Mouse (Mus musculus) lung, postnatal 25 days (tissue): ENCODE data around the gene Psmf1.
A peak's percentile ranks its signal among the peaks of the same experiment; 100 is the strongest.

ENCODE experiments used
- DNase-seq: peaks from one replicate; pipeline ENCODE4 v3.0.0; 2022; ENCODE audit warnings: low spot score

Gene Psmf1

DNA sequence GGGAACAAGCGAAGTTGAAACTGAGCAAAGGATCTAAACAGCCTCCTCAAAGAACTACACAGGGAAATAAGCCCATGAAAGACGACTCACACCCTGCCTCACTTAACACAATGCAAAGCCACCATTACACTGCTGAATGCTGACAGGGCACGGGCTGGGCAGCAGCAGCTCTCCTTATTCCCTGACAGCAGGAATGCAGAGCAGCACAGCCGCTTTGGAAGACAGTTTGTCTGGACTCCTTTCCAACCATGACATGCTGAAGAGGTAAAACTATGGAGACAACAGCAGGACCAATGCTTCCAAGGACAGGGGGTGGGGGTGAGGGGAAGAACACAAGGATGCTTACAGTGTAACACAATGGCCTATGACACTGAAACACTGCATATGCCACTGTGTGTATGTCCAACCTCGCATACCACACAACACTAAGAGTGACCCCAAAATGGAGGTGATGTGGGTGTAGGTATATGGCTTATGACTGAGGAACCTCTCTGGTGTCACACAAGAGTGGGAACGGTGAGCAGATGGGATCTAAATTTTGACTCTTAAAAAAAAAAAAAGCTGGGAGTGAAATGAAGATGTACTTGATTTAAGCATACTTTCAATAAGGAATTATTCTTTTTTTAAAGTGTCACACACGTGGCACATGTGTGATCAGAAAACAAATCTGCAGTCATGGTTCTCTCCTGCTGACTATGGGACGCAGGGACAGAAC is 10.7 kb downstream of the Psmf1 start:
- no peak for DNase-seq

DNA sequence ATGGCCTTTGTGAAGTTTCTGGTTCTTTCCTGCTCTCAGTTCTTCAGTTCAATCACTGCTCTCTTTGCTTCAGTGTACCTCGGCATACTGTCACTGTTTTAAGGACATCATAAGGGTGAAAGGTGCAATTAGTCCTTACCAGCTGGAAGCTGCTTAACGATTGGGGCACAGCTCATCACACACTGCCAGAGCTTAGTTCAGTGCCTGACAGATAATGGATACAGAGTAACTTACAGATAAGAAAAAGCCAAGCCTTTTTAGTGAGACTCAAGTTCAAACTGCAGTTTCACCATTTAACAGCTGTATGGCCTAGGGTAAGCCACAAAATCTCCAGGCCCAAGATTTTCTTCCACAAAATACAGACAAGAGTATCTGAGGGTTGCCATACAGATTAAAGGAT is 19.9 kb downstream of the Psmf1 start:
- DNase-seq: no peak

DNA sequence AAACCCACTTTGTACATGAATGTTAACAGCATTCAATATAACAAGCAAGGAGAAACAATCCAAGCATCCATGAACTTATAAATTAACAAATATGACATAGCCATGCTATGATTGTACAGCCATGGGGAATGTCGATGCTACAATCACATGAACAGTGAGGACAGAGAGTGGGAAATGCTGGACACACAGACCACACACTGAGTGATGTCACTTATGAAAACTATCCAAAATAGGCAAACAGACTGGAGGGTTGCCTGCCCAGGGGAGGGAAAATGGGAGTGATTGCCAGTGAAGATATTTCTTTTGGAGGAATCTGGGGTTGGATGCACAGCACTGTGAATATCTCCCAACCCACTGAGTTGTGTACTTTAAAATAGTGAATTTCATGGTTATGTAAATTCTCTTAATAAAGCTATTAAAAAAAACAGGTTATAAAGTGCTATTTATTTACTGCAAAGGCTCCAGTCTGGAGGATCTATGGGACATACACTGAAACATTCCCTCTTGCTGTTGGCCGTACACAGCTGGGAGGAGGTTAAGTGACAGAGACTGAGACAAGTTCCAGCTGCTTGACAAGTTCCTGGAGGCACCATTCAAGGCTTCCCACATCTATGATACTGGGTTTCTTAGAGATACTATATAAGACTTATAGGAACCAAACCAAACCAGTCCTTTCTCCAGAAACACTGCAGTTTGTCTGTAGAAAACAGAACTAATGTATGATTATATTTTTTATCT is 27.5 kb downstream of the Psmf1 start:
- no peak for DNase-seq

DNA sequence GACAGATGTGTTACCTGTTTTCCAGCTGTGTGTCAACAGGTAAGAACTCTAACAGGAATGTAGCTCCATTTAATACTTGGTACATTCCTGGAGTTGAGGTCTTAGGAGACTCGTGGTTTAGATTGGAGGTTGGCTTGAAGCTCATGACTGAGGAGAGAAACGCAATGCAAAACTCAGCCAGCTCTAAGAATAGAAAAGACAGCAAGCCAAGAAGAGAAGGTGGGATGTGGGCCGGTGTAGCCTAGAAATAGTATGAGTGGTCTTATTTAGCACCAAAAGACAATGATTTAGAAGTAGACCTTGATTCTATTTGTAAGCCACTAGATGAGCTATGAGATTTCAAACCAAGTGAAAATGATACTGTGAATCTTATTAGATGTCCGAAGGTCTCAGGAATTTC is 28.5 kb downstream of the Psmf1 start:
- DNase-seq: no peak

DNA sequence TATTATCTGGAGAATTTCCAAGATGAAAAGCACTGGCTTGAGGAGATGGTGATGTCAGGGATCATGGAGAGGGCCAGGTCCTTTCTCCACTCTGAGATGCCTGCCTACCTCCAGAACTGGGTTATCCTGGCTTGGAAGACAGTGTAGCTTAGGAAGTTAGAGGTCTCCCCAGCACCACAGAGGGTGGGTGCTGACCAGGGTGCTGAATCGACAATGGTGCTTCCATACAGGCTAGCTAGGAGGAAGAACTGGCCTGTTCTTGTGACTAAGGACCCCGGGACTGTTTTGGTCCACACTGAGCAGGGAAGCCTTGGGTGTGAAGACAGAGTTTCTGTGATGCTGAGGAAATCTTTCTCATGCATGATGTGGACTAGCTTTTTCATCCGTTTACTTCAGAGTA is 31.3 kb downstream of the Psmf1 start:
- DNase-seq: no peak

DNA sequence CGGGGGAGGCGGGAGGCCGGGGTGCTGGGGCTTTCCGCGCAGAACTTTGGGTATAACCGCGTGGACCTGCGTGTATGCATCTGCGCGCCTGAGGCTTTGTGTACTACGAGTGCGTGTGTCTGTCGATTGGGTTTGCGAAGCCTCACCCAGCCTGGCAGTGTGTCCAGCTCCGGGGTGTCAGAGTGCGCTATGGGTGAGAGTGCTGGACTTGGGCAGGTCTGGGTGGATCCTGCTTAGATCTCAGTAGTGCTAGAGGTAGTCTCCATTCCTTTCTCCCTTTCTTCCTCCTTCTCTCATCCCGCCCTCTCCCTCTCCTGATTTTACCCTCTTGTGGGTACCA is 41.2 kb downstream of the Psmf1 start:
- DNase-seq: no peak

DNA sequence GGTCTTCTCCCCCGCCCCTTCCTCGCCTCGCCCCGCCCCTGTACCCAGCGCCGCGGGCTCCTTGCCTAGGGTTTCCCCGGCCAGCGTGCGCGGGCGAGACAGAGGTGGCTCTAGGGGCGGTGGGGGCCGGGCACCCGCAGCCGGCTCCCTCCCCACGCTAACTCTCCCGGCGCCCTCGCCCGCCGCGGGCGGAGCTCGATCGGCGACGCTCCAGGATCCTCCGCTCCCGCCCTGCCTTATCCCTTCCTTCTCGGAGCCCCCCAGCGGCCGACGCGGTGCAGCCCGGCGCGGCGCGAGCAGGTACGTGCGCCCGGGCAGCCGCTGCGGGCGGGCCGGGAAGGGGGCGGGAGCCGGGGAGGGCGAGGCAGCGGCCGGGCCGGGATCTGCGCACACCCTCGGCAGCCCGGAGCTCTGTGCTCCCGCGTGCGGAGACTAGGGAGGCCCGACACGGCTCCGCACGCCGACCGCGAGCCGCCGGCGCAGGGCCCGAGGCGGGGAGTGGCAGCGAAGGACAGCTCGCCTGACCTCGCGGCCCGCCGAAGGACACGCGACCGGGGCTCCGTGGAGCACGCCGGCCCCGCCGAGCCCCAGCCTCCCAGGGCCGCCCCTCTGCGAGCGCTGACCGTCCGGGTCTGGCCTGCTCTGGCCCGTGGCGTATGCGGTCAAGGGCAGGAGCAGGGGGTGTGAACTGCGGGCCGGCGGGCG is 41.7 kb downstream of the Psmf1 start:
- peak; percentile 6 for DNase-seq

DNA sequence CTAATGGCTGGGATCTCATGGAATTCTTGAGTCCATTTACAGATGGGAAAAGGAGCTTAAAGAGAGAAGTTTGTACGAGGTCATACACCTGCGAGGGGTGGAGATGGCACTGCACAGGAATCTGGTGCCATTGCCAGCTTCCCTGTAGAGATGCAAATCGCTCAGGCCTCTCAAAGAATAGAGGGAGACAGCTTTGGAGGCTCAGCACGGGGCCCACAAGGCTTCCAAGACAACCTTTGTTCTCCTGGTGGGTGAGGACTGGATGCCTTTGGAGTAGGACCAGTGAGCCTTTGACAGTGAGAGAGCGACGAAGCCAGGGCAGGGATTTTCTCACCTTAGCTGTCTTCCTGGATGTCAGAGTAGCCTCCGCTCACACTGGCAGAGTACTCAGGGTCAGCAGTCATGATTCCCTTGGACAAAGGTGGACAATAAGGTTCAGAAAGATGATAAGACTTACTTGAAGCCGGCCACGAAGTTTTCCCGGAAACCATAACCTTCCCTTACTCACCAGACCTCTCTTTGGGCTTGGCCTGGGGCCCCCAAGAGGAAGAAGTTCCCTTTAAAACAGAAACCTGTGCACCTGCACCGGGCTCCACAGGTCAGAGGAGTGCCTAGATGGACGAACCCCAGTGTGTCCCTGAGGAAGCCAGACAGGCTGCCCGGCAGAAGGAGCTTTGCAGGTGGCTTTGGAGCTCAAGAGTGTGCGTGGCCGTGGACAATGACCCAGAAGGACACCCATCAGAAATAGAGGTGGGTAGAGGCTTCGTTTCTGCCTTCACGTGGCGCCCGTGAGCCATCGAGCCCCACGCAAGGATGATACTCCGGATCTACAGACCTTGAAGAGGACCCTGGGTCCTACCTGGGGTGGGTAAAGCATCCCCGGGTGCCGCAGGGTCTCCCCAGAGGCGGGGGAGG is 42.5 kb downstream of the Psmf1 start, which contains the start of gene Tmem74b:
Gene Tmem74b, plus strand, starts transcription at position 778 of the 915 bp plus-strand sequence.
- no peak for DNase-seq

DNA sequence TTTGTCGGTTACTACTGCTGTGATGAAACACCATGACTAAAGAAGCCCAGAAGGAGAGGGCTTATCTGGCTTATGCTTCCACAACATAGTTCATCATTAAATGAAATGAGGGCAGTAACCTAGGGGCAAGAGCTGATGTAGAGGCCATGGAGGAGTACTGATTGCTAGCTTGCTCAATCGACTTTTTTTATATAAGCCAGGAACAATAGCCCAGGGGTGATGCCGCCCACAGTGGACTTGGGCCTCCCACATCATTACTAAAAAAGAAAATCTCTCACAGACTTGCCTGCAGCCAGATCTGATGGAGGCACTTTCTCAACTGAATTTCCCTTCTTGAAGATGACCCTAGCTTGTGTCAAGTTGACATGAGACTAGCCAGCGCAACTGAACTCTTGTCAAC is 61.0 kb downstream of the Psmf1 start:
- no peak for DNase-seq

DNA sequence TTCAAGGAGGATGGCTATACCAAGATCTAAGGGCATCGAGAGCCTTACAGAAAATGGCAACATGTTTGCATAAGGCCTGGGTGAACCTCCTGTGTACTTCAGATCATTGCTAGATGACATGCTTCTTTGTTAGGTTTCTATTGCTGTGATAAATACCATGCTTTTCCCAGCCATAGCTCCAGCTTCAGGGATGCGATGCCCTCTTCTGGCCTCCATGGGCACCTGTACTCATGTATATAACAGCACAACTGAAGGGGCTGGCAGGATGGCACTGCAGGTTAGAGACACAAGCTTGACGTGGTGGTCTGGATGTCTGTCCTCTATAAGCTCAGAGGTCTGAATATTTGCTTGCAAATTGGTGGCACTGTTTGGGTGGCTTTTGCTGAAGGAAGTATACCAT is 61.6 kb downstream of the Psmf1 start:
- DNase-seq: peak; percentile 10

DNA sequence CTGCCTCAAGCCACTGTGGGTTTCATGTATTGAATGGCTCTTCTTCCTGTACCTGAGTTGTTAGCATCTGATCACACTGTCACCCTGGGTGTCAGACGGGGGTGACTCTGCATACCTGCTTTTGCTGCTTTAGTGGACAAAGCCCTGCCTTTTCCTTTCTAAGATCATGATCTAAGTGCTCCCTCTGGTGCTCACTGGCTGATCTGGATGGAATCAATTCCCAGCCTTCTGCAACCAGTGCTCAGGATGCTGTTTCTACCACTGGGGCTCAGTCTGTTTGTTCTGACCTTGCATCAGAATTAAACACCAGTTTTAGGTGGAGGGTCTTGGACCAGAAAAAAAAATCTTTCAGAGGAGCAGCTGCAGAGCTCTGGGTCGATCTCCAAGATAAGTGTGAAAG is 67.8 kb downstream of the Psmf1 start:
- peak; percentile 9 for DNase-seq

DNA sequence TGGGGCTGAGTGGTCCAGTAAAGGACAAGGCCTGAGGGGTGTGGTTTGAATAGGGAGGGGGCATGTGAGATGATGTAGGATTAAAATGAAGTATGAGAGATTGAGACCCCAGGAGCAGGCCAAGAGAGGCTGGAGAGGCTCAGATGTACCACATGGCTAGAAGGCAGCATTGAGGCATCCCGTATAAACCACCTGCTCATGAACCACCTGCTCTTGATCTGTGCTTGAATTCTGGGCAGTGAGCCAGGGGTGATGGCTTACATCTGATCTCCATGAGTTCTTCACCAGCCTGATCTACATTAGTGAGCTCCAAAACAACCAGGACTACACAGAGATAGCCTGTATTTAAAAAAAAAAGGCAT is 73.0 kb downstream of the Psmf1 start:
- DNase-seq: no peak

DNA sequence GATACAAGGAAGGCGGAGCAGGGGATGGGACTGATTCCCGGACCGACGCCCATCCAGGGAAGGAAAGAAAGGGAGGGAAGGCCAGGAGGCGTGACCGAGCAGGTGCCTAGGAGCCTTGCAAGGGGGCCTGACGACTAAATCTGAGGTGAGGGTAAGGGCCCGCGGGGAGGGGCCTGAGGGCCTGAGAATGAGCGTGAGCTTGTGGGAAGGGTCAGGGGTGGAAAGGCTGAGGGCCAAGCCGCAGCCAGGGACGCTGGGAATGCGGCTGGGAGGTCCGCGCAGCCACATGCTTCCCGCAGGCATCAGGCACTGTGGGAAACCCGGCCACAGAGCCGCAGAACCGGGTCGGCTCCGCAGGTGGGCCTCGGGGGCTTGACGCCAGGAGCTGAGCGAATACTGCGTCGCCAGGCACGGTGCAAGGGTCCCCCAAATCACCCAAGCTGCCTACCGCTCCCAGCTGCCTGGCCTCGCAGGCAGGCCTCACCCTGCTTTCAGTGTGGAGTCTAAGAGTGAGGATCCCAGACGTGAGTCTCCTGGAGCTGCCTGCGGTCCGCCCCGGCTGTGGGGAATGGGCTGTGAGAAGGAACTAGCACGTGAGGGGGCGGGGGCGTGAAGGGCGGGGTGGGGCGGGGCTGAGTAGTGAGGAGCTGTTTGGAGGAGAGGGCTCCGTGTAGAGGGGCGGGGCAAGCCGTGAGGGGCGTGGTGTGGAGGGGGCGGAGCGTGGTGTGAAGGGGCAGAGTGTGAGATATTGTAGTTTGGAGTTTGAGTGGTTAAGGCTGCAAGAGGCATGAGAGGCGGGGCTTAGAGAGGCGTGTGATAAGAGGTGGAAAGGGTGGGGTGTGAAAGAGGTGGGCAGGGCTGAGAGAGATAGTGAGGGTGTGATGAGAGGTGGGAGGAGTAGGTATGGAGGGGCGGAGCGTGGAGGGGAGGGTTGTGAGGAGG is 73.7 kb downstream of the Psmf1 start:
- DNase-seq: no peak

DNA sequence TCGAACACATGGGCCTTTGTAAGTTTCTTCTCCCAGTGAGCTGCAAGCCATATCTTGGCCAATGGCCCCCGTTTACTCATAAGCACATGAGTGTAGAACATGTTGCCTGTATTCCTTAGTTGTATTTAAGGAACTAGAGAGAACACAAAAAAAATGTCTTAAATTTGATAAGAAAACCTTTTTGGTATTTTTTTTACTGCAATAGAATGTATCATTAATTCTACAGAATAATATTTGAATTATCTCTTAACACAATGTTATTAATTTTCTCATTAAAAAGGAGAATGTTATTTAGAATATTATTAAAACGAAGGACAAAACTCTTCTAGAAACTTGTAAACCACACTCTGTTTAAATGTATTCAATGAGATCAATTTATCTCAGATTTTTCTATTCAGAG is 75.6 kb downstream of the Psmf1 start, which contains the start of gene Rad21l:
Gene Rad21l, minus strand, starts transcription at position 101 of the 400 bp plus-strand sequence.
- DNase-seq: no peak
